Mouse (Mus musculus) heart, embryonic 15.5 days (tissue): ENCODE measurements at regions not wholly inside any gene's neighbourhood (a gene's known extent, or its start where the extent isn't known, plus 50 kb on each side); places are given as distances from the start of the nearest gene placed in this dataset.

Source experiments
- ATAC-seq: fragments of 200-750 bp; cut with Nextera tagmentation; replicated peaks from 2 replicates; pipeline ENCODE4 v1.8.0; 2017; ENCODE audit warnings: low read depth, moderate TSS enrichment; ENCODE audit not compliant: insufficient number of reproducible peaks, insufficient read depth, low FRiP score
- H3K27ac ChIP-seq: fragments of 300-500 bp; sonication (generic); 2 replicates; pipeline ENCODE4 v1.5.1; 2015; ENCODE audit warnings: mild to moderate bottlenecking, inconsistent platforms
- H3K27me3 ChIP-seq: fragments of 300-500 bp; sonication (generic); 2 replicates; pipeline ENCODE4 v1.6.1; 2015; ENCODE audit warnings: inconsistent platforms
- H3K36me3 ChIP-seq: fragments of 300-500 bp; sonication (generic); 2 replicates; pipeline ENCODE4 v1.6.1; 2015; ENCODE audit warnings: mild to moderate bottlenecking, inconsistent platforms
- H3K4me1 ChIP-seq: fragments of 300-500 bp; sonication (generic); replicated peaks from 2 replicates; pipeline ENCODE4 v1.6.1; 2015; ENCODE audit warnings: inconsistent platforms
- H3K4me2 ChIP-seq: fragments of 300-500 bp; sonication (generic); 2 replicates; pipeline ENCODE4 v1.6.1; 2015; ENCODE audit warnings: inconsistent platforms, mild to moderate bottlenecking, moderate library complexity
- H3K4me3 ChIP-seq: fragments of 300-500 bp; sonication (generic); 2 replicates; pipeline ENCODE4 v1.5.1; 2015; ENCODE audit warnings: mild to moderate bottlenecking, inconsistent platforms
- H3K9ac ChIP-seq: fragments of 300-500 bp; sonication (generic); 2 replicates; pipeline ENCODE4 v1.6.1; 2015; ENCODE audit warnings: mild to moderate bottlenecking, inconsistent platforms
- H3K9me3 ChIP-seq: fragments of 300-500 bp; sonication (generic); replicated peaks from 2 replicates; pipeline ENCODE4 v1.6.1; 2016; ENCODE audit warnings: inconsistent platforms
- WGBS: fragments of 180-500 bp; shearing (Covaris S2); methylation state at CpG from one replicate; pipeline ENCODE4 v1.1.7; 2015; ENCODE audit warnings: mixed read lengths; 5-methylcytosine and 5-hydroxymethylcytosine counted together

- WGBS = 6% methylated on average over 13 of the region's 13 CpGs
- peak overlapping the region; percentile 23; the same call in 1 of the 2 replicates for H3K4me3 ChIP-seq
These were observed 74.4 kb upstream of the Larp1 start for GRCm38 (mm10) chr11:57934391-57934850.

GRCm38 (mm10) chr11:57933065-57933464 is 75.8 kb upstream of the Larp1 start:
- 14% methylated on average over 5 of the region's 5 CpGs for WGBS
- H3K4me2 ChIP-seq = no peak overlapping the region

More at GRCm38 (mm10) chr11:57934391-57934850, 74.4 kb upstream of the Larp1 start:
- H3K4me2 ChIP-seq = peak overlapping the region; percentile 63
- H3K9me3 ChIP-seq = no peaks in the 10 kb centered on the region
- H3K36me3 ChIP-seq = no peaks in the 10 kb centered on the region
- peak; percentile 27; the same call in 1 of the 2 replicates for ATAC-seq
- peaks cover 14% of the 10 kb centered on the region for H3K4me1 ChIP-seq
- H3K9ac ChIP-seq = peak overlapping the region; percentile 60
- peaks cover 8% of the 10 kb centered on the region for H3K27me3 ChIP-seq
- H3K27ac ChIP-seq = no peak overlapping the region

DNA sequence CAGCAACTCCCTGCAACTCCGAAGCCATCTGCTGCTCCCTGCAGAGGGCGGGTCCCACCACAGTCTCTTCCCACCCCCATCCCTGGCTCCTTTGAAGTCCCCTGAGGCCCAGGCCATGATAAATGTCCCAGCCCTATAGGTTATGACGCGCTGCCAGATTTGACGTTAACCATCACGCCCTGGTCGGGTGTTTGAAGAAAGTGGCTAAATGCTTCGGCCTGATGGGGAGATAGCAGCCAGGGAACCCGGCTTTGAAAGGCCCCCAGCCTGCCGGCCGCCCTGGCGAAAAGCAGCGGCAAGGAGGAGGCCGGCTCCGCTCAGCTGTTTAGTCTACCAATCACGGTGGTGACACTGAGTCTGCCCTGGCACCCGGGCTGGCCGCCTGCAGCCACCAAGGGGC is 79.4 kb upstream of the Larp1 start:
- 5% methylated on average over 18 of the region's 18 CpGs for WGBS
- Histone ChIP-seq H3K4me2 (peak overlapping the region; percentile 45), H3K9me3 (no peaks in the 10 kb centered on the region), H3K27me3 (peaks cover 4% of the 10 kb centered on the region; the same call in 1 of the 2 replicates), H3K36me3 (no peaks in the 10 kb centered on the region), H3K4me3 (no peak overlapping the region), H3K9ac (no peak overlapping the region), H3K4me1 (peaks cover 14% of the 10 kb centered on the region), H3K27ac (no peak overlapping the region)
- ATAC-seq = no peak; the same call in 1 of the 2 replicates

More at GRCm38 (mm10) chr11:57933065-57933464, 75.8 kb upstream of the Larp1 start:
- no peaks in the 10 kb centered on the region for H3K9me3 ChIP-seq
- no peak for ATAC-seq
- no peaks in the 10 kb centered on the region for H3K36me3 ChIP-seq
- H3K27me3 ChIP-seq = peaks cover 8% of the 10 kb centered on the region
- no peak overlapping the region for H3K27ac ChIP-seq
- H3K9ac ChIP-seq = no peak overlapping the region
- H3K4me3 ChIP-seq = no peak overlapping the region
- peaks cover 15% of the 10 kb centered on the region for H3K4me1 ChIP-seq

DNA sequence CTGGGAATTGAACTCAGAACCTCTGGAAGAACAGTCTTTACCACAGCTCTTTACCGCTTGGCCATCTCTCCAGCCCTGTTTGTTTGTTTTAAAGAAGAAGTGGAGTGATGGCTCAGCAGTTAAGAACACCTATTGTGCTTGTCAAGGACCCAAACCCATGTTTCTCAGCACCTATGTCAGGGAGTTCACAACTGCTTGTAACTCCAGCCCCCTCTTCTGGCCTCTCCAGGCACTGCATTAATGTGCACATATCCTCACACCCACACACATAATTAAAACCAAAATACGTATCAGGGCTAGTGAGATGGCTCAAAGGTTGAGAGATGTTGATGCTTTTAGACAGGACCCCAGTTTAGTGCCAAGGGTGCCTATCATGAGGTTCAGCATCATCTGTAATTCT is 87.6 kb upstream of the Hand1 start:
- Histone ChIP-seq H3K4me1 (peaks cover 8% of the 10 kb centered on the region), H3K9me3 (no peaks in the 10 kb centered on the region), H3K4me3 (no peak overlapping the region), H3K27ac (no peak overlapping the region), H3K27me3 (no peaks in the 10 kb centered on the region), H3K36me3 (no peaks in the 10 kb centered on the region), H3K9ac (no peak overlapping the region), H3K4me2 (no peak overlapping the region)
- ATAC-seq = no peak
- 89% methylated on average over 2 of the region's 2 CpGs for WGBS

DNA sequence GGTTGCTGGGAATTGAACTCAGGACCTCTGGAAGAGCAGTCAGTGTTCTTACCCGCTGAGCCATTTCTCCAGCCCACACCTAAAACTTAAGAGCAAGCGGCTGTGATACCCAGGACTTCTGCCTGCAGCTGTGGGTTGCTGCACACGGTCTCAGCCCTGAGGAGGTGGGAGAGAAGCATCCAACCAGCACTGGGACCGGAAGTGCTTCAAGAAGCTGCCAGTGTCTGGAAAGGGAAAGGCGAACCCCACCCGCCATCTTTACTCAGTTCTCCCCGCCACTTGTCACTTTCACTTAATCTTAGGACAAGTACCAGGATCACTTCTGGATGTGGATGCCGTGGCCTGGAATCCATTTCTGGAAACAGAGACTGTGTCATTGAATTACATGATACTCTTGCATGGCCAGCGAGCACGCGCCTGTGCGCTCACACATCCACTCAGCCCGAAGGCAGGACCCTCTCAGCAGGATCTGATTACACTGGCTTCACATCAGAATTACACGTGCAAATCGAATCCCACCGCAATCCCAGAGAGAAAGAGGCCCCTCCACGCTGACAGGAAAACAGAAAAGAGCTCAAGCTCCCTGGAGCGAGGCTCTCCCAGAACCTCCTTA is 85.9 kb upstream of the Hand1 start:
- Histone ChIP-seq H3K4me2 (no peak overlapping the region), H3K9me3 (no peaks in the 10 kb centered on the region), H3K4me3 (no peak overlapping the region), H3K36me3 (no peaks in the 10 kb centered on the region), H3K27ac (no peak overlapping the region), H3K4me1 (peaks cover 22% of the 10 kb centered on the region), H3K9ac (no peak overlapping the region), H3K27me3 (no peaks in the 10 kb centered on the region)
- 74% methylated on average over 18 of the region's 18 CpGs for WGBS
- ATAC-seq = no peak

DNA sequence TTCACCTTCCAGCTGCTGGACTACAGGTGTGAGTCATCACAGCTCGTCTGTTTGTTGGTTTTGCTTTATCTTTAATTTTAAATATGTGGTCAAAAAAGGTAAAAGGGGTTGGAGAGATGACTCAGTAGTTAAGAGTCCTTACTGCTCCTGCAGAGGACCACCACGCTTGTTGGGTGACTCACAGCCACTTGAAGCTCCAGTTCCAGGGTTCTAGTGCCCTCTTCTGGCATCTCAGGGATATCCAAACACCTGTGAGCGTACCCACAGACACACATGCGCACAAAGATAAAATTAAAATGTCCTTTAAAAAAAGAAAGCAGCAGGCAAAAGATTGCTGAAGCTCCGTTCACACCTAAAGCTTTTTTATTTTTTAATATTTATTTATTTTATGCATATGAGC is 85.4 kb upstream of the Hand1 start:
- H3K4me2 ChIP-seq = no peak overlapping the region
- H3K4me1 ChIP-seq = peaks cover 28% of the 10 kb centered on the region
- ATAC-seq = no peak
- 77% methylated on average over 5 of the region's 5 CpGs for WGBS
- no peak overlapping the region for H3K27ac ChIP-seq
- no peaks in the 10 kb centered on the region for H3K9me3 ChIP-seq
- H3K9ac ChIP-seq = no peak overlapping the region
- H3K36me3 ChIP-seq = no peaks in the 10 kb centered on the region
- H3K4me3 ChIP-seq = no peak overlapping the region
- no peaks in the 10 kb centered on the region for H3K27me3 ChIP-seq

GRCm38 (mm10) chr11:57916016-57916415 is 83.4 kb upstream of the Hand1 start:
- Histone ChIP-seq H3K4me3 (no peak overlapping the region), H3K27ac (peak overlapping the region; percentile 54), H3K9ac (no peak overlapping the region), H3K4me1 (peaks cover 38% of the 10 kb centered on the region), H3K27me3 (no peaks in the 10 kb centered on the region), H3K4me2 (no peak overlapping the region), H3K36me3 (no peaks in the 10 kb centered on the region), H3K9me3 (no peaks in the 10 kb centered on the region)
- ATAC-seq = peak; percentile 36
- WGBS = 2% methylated on average over 6 of the region's 6 CpGs

GRCm38 (mm10) chr11:57913801-57914560 is 81.4 kb upstream of the Hand1 start:
- H3K4me1 ChIP-seq = peaks cover 38% of the 10 kb centered on the region
- peak overlapping the region; percentile 37; the same call in 1 of the 2 replicates for H3K27ac ChIP-seq
- WGBS = 71% methylated on average over 3 of the region's 3 CpGs
- no peak overlapping the region for H3K4me2 ChIP-seq
- no peaks in the 10 kb centered on the region for H3K9me3 ChIP-seq
- H3K9ac ChIP-seq = no peak overlapping the region
- no peak for ATAC-seq
- no peaks in the 10 kb centered on the region for H3K36me3 ChIP-seq
- H3K4me3 ChIP-seq = no peak overlapping the region
- no peaks in the 10 kb centered on the region for H3K27me3 ChIP-seq

DNA sequence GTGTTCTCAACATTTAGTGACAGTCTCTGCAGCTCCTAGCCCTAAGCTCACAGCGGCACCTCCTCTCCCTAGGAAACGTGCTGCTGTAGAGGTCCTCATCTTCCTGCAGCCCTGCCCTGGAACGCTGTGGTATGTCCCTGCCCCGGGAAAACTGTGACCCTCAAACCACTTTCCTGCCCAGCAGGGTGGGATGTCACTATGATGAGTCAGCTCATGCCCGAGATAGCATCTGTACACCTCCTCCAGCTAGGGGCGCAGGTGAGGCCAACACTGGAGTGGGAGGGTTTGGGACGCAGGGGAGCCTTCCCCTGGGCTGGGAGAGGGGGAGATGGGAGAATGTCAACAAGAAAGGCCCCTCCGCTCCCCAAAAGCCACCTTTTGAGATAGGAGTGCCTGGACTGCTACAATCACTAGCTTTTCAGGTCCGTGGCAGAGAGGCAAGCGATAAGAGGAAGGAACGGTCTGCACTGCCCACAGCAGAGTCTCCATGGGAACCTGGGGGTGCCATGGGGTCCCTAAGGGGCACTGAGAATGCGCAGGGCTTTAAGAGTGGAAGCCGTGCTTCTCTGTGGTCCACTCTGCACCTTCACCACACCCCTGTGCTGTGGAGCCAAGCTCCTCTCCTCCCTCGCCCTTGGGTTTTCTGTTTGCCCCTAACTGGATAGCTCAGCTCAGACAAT is 80.5 kb upstream of the Hand1 start:
- H3K4me1 ChIP-seq = peaks cover 38% of the 10 kb centered on the region
- no peak for ATAC-seq

DNA sequence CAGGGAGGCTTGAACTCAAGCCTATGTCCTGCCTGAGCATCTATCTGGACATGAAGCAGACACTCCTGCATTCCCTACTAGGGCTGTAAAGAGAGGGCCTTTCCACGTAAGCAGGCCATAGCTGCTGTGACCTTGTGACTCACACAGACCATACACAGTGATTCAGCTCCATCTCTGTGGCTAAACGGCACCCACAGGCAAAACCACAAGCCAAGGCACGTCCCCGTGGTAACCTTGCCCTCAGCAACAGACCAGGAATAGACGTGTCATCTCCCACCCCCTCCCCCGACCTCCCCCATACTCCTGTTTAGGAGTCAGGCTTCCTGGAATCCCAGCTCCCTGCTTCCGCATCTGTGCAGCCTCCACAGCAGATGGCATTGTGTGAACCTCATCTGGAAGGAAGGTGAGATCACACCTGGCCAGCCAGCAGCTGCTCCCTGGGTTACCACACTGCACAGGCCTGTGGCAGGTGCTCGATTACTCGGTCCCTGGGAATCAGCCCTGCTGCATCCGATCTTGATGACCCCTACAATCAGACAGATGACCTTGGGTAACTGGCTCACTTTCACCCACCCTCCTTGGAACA is 79.2 kb upstream of the Hand1 start:
- Histone ChIP-seq H3K4me3 (no peak overlapping the region), H3K4me2 (no peak overlapping the region), H3K27me3 (no peaks in the 10 kb centered on the region; the same call in 1 of the 2 replicates), H3K4me1 (peaks cover 38% of the 10 kb centered on the region), H3K27ac (no peak overlapping the region), H3K9me3 (no peaks in the 10 kb centered on the region), H3K36me3 (no peaks in the 10 kb centered on the region), H3K9ac (no peak overlapping the region)
- no peak for ATAC-seq
- WGBS = 27% methylated on average over 10 of the region's 10 CpGs

More for the DNA sequence above, 80.5 kb upstream of the Hand1 start:
- 27% methylated on average over 14 of the region's 14 CpGs for WGBS
- Histone ChIP-seq H3K4me3 (no peak overlapping the region), H3K36me3 (no peaks in the 10 kb centered on the region), H3K4me2 (no peak overlapping the region; the same call in 1 of the 2 replicates), H3K9ac (no peak overlapping the region), H3K9me3 (no peaks in the 10 kb centered on the region), H3K27me3 (no peaks in the 10 kb centered on the region), H3K27ac (peak overlapping the region; percentile 37; the same call in 1 of the 2 replicates)

GRCm38 (mm10) chr11:57904216-57904615 is 71.6 kb upstream of the Hand1 start:
- Histone ChIP-seq H3K27ac (no peak overlapping the region), H3K9ac (no peak overlapping the region), H3K4me1 (peaks cover 7% of the 10 kb centered on the region), H3K27me3 (no peaks in the 10 kb centered on the region; the same call in 1 of the 2 replicates), H3K9me3 (no peaks in the 10 kb centered on the region), H3K36me3 (no peaks in the 10 kb centered on the region), H3K4me2 (no peak overlapping the region), H3K4me3 (no peak overlapping the region)
- no peak for ATAC-seq
- 10% methylated on average over 9 of the region's 9 CpGs for WGBS
